Mouse (Mus musculus) small intestine, adult 2 months (tissue): Measurements from ENCODE around the gene Heg1.

Experiments used
- CTCF ChIP-seq: fragments of 200-500 bp; IDR thresholded peaks from 2 replicates; pipeline ENCODE4 v1.5.1; 2012; ENCODE audit warnings: low read depth, mild to moderate bottlenecking, control low read depth, inconsistent platforms, low read length, moderate library complexity, mixed read lengths; ENCODE audit not compliant: insufficient replicate concordance, insufficient read length; ENCODE audit errors: extremely low read depth
- POLR2A ChIP-seq: fragments of 200-500 bp; IDR thresholded peaks from 2 replicates; pipeline ENCODE4 v1.6.1; 2012; ENCODE audit warnings: low read depth, mild to moderate bottlenecking, control low read depth, inconsistent platforms, low read length, moderate library complexity

- no peak for TF ChIP-seq CTCF
- TF ChIP-seq POLR2A: no peak
These were observed 17.7 kb downstream of the Heg1 start for GRCm38 (mm10) chr16:33701872-33702271.
